Mouse (Mus musculus) neural tube, embryonic 11.5 days (tissue): ENCODE measurements around the gene Ism2. TPM values are rescaled to one million over a fixed set of nuclear protein-coding genes. Genes with fewer than 3 reads are reported as not detected.

Experiments used
- ATAC-seq: fragments of 200-750 bp; cut with Nextera tagmentation; 2 replicates; pipeline ENCODE4 v1.8.0; 2017; ENCODE audit warnings: moderate number of reproducible peaks, mild to moderate bottlenecking, moderate TSS enrichment, moderate library complexity; ENCODE audit not compliant: insufficient read depth, low FRiP score, low TSS enrichment
- DNase-seq: peaks from one replicate; pipeline ENCODE4 v3.0.0-alpha.2; 2015; ENCODE audit warnings: low spot score
- H3K27ac ChIP-seq: fragments of 300-500 bp; sonication (generic); 2 replicates; pipeline ENCODE4 v1.5.1; 2014; ENCODE audit warnings: low read depth, mild to moderate bottlenecking, low read length
- H3K27me3 ChIP-seq: fragments of 300-500 bp; sonication (generic); 2 replicates; pipeline ENCODE4 v1.6.1; 2014; ENCODE audit warnings: mild to moderate bottlenecking, low read length, mixed read lengths; ENCODE audit not compliant: control insufficient read depth, insufficient read depth
- H3K36me3 ChIP-seq: fragments of 300-500 bp; sonication (generic); 2 replicates; pipeline ENCODE4 v1.6.1; 2014; ENCODE audit warnings: mild to moderate bottlenecking, low read length, moderate library complexity, mixed read lengths; ENCODE audit not compliant: control insufficient read depth, insufficient read depth
- H3K4me1 ChIP-seq: fragments of 300-500 bp; sonication (generic); 2 replicates; pipeline ENCODE4 v1.6.1; 2014; ENCODE audit warnings: low read length, mixed read lengths; ENCODE audit not compliant: control insufficient read depth, insufficient read depth
- H3K4me2 ChIP-seq: fragments of 300-500 bp; sonication (generic); 2 replicates; pipeline ENCODE4 v1.6.1; 2014; ENCODE audit warnings: low read depth, mild to moderate bottlenecking, moderate library complexity
- H3K4me3 ChIP-seq: fragments of 300-500 bp; sonication (generic); 2 replicates; pipeline ENCODE4 v1.5.1; 2014; ENCODE audit warnings: low read depth, low read length
- H3K9ac ChIP-seq: fragments of 300-500 bp; sonication (generic); 2 replicates; pipeline ENCODE4 v1.6.1; 2014; ENCODE audit warnings: mild to moderate bottlenecking, low read length
- H3K9me3 ChIP-seq: fragments of 300-500 bp; sonication (generic); 2 replicates; pipeline ENCODE4 v1.6.1; 2016; ENCODE audit warnings: low read length; ENCODE audit not compliant: control insufficient read depth
- WGBS: fragments of 180-500 bp; shearing (Covaris S2); extraction: QIAGEN DNeasy Blood & Tissue Kit; methylation state at CpG from one replicate; pipeline ENCODE4 v1.1.7; 2014; 5-methylcytosine and 5-hydroxymethylcytosine counted together
- polyA plus RNA-seq: library from polyadenylated mRNA; unstranded; fragments of >200 nt; fragmentation: Nextera tagmentation; extraction: Ambion mirVana; gene quantifications from 2 replicates; pipeline ENCODE4 v1.2.1, GENCODE M21; 2014

The Ism2 gene
- polyA plus RNA-seq, 1 experiment from 2014 or later = 0.94 TPM

GRCm38 (mm10) chr12:87266827-87267603 lies 32.5 kb downstream of the Ism2 start:
- WGBS = under 1% methylated on average over 31 of the region's 31 CpGs
- Histone ChIP-seq H3K4me3 (peak overlapping the region; percentile 58), H3K36me3 (peaks cover 17% of the 10 kb centered on the region), H3K9me3 (no peaks in the 10 kb centered on the region), H3K9ac (peak overlapping the region; percentile 69), H3K4me1 (peaks cover 9% of the 10 kb centered on the region), H3K27ac (peak overlapping the region; percentile 67), H3K4me2 (peak overlapping the region; percentile 90), H3K27me3 (no peaks in the 10 kb centered on the region)
- no peak for DNase-seq
- ATAC-seq = peak; percentile 74

GRCm38 (mm10) chr12:87266108-87266826 lies 33.2 kb downstream of the Ism2 start, which contains the start of the genes Vipas39 and Ahsa1:
Gene Vipas39 (minus strand): TSS chr12:87266256.
Gene Ahsa1 (plus strand): TSS chr12:87266479.
- Histone ChIP-seq H3K4me1 (peaks cover 9% of the 10 kb centered on the region), H3K27me3 (no peaks in the 10 kb centered on the region), H3K36me3 (peaks cover 17% of the 10 kb centered on the region), H3K9me3 (no peaks in the 10 kb centered on the region), H3K4me3 (peak within 1 kb of the TSS; percentile 58), H3K9ac (peak within 1 kb of the TSS; percentile 69), H3K27ac (peak within 1 kb of the TSS; percentile 71), H3K4me2 (peak within 1 kb of the TSS; percentile 90)
- 0% methylated on average over 31 of the region's 31 CpGs for WGBS
- ATAC-seq (peak; percentile 96), DNase-seq (peak; percentile 91)

GRCm38 (mm10) chr12:87265444-87265843 lies 34.1 kb downstream of the Ism2 start:
- Histone ChIP-seq H3K27ac (peak overlapping the region; percentile 71; the same call in 1 of the 2 replicates), H3K9ac (peak overlapping the region; percentile 69), H3K27me3 (no peaks in the 10 kb centered on the region), H3K4me3 (peak overlapping the region; percentile 58), H3K9me3 (no peaks in the 10 kb centered on the region), H3K4me1 (peaks cover 9% of the 10 kb centered on the region), H3K36me3 (peaks cover 12% of the 10 kb centered on the region), H3K4me2 (peak overlapping the region; percentile 71)
- 30% methylated on average over 11 of the region's 11 CpGs for WGBS
- ATAC-seq = no peak
- no peak for DNase-seq

- Histone ChIP-seq H3K9me3 (no peaks in the 10 kb centered on the region), H3K36me3 (peaks cover 10% of the 10 kb centered on the region), H3K4me3 (no peak overlapping the region), H3K4me2 (no peak overlapping the region), H3K9ac (no peak overlapping the region), H3K4me1 (peaks cover 4% of the 10 kb centered on the region; the same call in 1 of the 2 replicates), H3K27ac (no peak overlapping the region), H3K27me3 (no peaks in the 10 kb centered on the region)
- 95% methylated on average over 8 of the region's 8 CpGs for WGBS
- ATAC-seq (no peak), DNase-seq (no peak)
These were observed 38.9 kb downstream of the Ism2 start for GRCm38 (mm10) chr12:87260562-87260961.

GRCm38 (mm10) chr12:87256629-87257028 lies 42.9 kb downstream of the Ism2 start:
- WGBS = 98% methylated on average over 5 of the region's 5 CpGs
- Histone ChIP-seq H3K27ac (no peak overlapping the region), H3K9me3 (no peaks in the 10 kb centered on the region), H3K27me3 (no peaks in the 10 kb centered on the region), H3K9ac (no peak overlapping the region), H3K4me1 (no peaks in the 10 kb centered on the region), H3K36me3 (peaks cover 20% of the 10 kb centered on the region), H3K4me3 (no peak overlapping the region), H3K4me2 (no peak overlapping the region)
- DNase-seq (no peak), ATAC-seq (no peak)

DNA sequence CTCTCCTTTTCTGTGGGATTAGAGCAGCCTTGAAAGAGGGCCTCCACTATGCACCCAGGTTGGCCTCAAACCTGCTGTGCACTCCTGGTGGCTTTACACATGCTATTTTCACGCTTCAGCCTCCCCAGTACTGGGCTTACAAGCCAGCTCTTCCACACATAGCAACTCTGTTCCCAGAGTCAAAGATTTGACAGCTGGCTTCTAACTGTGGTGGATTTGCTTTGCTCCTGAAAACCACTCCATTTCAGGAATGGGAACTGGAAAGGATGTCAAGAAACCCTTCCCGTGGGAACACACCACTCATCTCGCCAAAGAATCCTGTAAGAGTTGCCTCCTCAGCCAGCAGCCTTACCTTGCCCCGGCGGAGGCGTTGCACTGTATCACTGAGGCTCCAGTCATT lies 45.6 kb downstream of the Ism2 start:
- ATAC-seq = no peak
- Histone ChIP-seq H3K27me3 (no peaks in the 10 kb centered on the region), H3K9ac (no peak overlapping the region), H3K9me3 (no peaks in the 10 kb centered on the region), H3K36me3 (peaks cover 23% of the 10 kb centered on the region), H3K27ac (no peak overlapping the region), H3K4me2 (no peak overlapping the region), H3K4me3 (no peak overlapping the region), H3K4me1 (no peaks in the 10 kb centered on the region)
- 95% methylated on average over 6 of the region's 6 CpGs for WGBS
- no peak for DNase-seq

DNA sequence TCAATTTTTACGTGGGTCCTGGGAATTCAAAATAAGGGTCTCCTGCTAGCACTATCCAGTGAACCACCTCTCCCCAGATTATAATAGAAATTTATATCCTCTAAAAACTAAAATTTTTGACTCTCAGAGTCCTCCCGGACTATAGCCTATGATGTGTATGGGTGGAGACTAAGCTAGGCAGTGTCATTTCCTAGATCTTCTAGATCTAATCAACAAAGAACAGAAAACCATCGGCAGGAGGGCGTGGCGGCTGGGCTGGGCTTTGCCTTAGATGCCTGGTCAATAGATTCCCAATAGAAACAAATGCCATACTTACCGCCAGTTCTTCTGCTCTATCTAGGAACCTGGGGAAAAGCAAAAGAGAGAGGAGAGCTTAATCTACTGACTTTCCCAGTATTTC lies 49.3 kb downstream of the Ism2 start:
- no peak for DNase-seq
- WGBS = 95% methylated on average over 6 of the region's 6 CpGs
- Histone ChIP-seq H3K36me3 (peaks cover 22% of the 10 kb centered on the region), H3K4me3 (no peak overlapping the region), H3K27me3 (no peaks in the 10 kb centered on the region), H3K4me2 (no peak overlapping the region), H3K27ac (no peak overlapping the region), H3K9ac (no peak overlapping the region), H3K9me3 (no peaks in the 10 kb centered on the region), H3K4me1 (no peaks in the 10 kb centered on the region)
- ATAC-seq = no peak

GRCm38 (mm10) chr12:87238632-87239031 lies 60.9 kb downstream of the Ism2 start, which contains the start of gene Noxred1:
Gene Noxred1 (minus strand): TSS chr12:87238732.
- WGBS = 93% methylated on average over 1 of the region's 1 CpGs
- DNase-seq (no peak), ATAC-seq (no peak)
- no peak within 1 kb of the TSS for H3K4me3 ChIP-seq
- H3K9me3 ChIP-seq = no peaks in the 10 kb centered on the region
- H3K4me1 ChIP-seq = no peaks in the 10 kb centered on the region
- H3K27me3 ChIP-seq = no peaks in the 10 kb centered on the region
- H3K4me2 ChIP-seq = no peak within 1 kb of the TSS
- no peak within 1 kb of the TSS for H3K27ac ChIP-seq
- H3K36me3 ChIP-seq = peaks cover 17% of the 10 kb centered on the region
- H3K9ac ChIP-seq = no peak within 1 kb of the TSS
